Mouse (Mus musculus) skeletal muscle tissue, adult 2 months (tissue): ENCODE data around the gene Pde4b.

Experiments
- DNase-seq: peaks from one replicate; pipeline ENCODE4 v3.0.0-alpha.2; 2012; ENCODE audit warnings: low read depth, low spot score

Gene Pde4b

DNA sequence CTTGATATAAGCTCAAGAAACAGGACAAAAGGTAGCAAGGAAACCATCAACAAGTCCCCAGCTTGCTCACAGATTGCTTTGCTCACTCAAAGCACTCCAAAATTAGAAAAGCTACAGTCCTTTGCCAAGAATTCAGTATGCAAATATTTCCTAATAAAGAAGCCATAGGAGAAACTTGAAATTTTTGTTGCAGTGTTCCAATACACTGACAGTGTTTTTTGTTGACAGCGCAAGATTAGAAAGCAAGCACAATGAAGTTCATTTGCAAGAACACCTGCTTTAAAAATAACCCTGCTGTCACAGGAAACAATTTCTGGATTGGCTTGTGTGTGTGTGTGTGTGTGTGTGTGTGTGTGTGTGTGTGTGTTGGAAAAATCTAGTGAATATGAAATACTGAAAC is 311.2 kb downstream of the Pde4b start:
- DNase-seq, result no peak

GRCm38 (mm10) chr4:102406848-102407247 is 319.5 kb downstream of the Pde4b start:
- DNase-seq, result no peak

DNA sequence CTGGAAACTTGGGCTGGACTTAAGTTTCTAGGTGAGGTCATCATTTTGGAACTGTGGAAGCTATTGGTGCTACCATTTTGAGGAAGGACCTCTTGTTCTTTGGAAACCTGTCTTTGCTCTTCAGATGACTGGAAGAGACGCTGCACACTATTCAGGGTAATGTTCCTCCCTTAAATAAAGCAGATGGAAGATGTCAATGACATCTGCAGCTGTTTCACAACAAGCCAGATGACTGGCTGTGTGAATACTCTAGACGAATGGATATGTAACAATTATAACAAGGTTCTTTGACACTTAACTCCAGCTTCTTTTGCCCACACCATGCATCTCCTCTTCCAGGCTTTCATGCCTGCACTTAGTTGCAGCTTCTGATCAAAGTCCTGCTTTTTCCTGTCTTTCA is 320.8 kb downstream of the Pde4b start:
- DNase-seq, result no peak

- DNase-seq, result no peak
These were observed 321.6 kb downstream of the Pde4b start for GRCm38 (mm10) chr4:102408938-102409337.

- no peak for DNase-seq
These were observed 325.8 kb downstream of the Pde4b start for GRCm38 (mm10) chr4:102413101-102413500.

DNA sequence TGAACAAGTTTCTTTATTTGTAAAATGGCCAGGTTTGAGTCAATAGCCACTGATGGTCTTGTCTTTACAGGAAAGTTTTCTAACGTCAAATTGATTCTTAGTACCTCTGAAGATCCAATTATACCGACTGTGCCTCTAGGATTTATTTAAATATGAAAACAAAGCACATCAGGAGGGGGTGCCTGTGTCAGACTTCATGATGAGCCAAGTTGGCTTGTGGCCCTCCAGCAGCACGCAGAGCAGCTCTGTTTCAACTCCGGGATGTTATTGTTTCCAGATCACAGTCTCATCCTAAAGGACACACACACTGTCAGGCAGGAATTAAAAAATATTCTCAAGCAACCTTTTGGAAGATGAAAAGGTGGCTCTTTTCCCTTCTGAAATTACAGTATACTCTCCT is 326.5 kb downstream of the Pde4b start:
- no peak for DNase-seq

GRCm38 (mm10) chr4:102414610-102415009 is 327.3 kb downstream of the Pde4b start:
- DNase-seq, result no peak

DNA sequence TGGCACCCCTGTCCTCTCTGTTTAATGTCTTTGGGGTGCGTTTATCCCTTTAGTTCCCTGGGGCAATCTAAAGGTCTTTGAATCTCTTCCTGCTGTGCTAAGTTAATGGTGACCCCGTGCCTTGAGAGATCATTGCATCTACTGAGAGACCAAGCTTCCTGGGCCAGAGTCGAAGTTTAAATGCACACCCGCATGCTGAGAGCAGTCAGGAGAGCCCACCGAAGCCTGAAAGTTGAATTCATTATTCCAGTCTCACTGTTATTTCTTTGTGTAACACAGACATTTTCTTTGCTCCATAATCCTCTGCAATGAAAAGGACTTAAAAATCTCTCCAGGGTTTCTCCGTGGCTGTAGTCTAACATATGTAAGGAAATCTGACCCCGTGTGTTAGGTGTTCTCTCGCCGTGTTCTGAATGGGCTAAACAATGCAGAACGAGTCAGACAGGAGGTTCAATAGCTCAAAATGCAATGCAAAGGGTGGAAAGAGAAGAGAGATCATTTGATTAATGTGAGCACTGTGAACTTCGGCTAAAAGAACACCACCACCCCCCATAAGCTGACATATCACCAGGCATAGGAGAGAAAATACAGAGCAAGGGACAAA is 333.6 kb downstream of the Pde4b start:
- DNase-seq, result no peak

DNA sequence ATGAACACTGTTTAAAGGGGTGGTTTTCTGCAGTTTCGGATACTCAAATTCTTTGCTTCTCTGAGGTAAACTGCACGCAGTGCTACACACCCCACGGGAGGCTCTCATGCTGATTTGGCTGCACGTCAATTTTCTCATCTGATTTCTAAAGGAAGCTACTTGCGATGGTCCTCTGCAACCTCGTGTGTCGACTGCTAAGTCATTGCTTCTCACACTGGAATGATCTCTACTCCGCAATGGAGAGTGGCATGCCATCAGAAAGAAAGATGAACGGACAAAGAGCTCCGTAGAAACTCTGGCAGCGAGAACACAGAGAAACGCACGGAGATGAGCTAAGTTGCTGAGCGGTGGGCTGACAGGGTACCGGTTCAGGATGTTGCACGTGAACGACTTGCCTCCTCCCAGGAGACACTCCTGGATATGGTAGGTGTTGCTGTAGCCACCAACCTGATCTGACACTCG is 334.1 kb downstream of the Pde4b start:
- no peak for DNase-seq

DNA sequence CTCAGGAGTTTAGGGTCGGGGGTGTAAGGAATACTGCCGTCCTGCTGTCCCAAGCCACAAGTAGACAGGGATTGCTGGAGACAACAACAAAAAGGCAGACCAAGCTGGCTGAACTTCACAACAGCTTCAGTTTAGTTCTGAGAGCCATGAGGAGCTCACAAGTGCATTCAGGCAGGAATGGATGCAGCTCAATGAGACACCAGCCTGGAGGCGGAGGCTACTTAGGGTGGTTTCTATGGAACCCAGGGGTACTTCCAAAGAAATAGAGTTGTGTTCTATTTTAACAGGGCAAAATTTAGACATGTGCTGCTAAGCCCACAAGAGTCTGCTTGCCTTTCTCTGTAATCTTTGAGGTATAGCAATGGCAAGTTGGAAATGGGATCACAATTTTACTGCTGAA is 336.8 kb downstream of the Pde4b start:
- no peak for DNase-seq

- DNase-seq, result no peak
These were observed 338.1 kb downstream of the Pde4b start for GRCm38 (mm10) chr4:102425422-102425821.

- no peak for DNase-seq
These were observed 342.5 kb downstream of the Pde4b start for GRCm38 (mm10) chr4:102429730-102430341.

GRCm38 (mm10) chr4:102432040-102432782 is 344.9 kb downstream of the Pde4b start:
- peak; percentile 53 for DNase-seq

DNA sequence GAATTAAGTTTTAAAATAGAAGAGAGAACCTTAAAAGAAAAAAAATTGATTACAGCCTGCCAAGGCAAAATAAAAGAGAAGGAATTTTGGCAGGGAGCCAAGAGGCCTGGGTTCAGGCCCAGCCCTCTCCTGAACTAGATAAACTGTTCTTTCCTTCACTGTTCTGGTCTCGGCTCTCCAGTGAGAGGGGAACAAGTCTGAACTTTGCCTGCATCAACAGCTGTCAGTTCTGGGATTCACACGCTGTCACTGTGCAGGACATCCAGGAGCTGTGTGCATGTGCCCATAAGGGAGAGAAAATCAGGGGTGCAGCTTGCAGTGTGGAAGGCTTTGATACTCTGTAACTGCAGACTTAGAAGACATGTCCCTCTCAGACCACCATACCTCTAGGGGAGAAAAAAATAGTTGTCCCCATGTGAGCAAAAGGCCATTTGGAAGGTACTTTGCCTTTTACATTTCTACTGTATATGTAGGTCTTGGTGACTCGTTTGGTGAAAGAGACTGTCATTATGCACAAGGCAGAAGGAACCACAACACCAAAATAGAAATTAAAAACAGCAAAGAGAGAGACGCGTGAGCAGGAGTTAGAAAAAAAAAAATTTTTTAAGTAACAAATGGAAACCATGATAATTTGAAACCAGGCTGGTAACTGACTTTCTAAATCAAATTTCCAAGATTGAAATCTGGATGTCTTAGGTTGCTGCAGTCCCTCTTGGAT is 352.2 kb downstream of the Pde4b start:
- peak; percentile 1 for DNase-seq

DNA sequence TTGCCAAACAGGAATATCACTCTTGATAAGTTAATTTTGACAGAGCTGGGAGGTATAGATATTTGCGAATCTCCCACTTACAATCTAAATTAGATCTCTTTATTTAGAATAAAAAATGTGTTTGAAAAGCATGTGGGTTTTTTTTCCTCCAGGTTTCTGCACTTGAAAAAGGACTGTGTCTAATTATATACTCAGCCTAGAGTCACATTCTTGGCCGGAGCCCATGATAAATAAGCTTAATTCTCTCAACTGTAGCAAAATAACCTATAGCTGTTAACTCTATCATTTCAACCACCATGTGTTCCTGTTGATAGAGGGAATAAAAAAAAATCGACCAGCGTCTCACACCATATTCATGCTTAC is 352.8 kb downstream of the Pde4b start:
- DNase-seq, result no peak

- no peak for DNase-seq
These were observed 356.2 kb downstream of the Pde4b start for GRCm38 (mm10) chr4:102443533-102443932.

DNA sequence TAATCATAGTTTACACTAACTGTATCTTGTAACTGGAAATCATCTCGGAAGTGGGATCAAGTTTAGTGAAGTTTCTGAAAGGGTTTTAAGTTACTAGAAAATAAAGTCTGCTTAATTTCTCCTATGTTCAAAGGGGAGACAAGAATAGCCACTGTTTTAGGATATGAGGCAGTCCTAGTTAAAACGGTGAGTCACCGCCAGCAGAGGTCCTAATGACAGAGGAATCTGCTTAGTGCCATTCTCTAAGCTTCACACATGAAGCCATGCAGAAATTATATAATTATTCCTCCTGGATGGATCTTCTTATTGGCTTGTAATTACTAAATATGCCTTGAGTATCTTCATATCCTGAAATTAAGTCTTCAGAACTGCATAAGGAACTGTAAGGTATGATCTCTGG is 357.2 kb downstream of the Pde4b start:
- no peak for DNase-seq

GRCm38 (mm10) chr4:102446160-102446945 is 359.0 kb downstream of the Pde4b start:
- DNase-seq, result no peak

- no peak for DNase-seq
These were observed 369.1 kb downstream of the Pde4b start for GRCm38 (mm10) chr4:102456426-102456825.

DNA sequence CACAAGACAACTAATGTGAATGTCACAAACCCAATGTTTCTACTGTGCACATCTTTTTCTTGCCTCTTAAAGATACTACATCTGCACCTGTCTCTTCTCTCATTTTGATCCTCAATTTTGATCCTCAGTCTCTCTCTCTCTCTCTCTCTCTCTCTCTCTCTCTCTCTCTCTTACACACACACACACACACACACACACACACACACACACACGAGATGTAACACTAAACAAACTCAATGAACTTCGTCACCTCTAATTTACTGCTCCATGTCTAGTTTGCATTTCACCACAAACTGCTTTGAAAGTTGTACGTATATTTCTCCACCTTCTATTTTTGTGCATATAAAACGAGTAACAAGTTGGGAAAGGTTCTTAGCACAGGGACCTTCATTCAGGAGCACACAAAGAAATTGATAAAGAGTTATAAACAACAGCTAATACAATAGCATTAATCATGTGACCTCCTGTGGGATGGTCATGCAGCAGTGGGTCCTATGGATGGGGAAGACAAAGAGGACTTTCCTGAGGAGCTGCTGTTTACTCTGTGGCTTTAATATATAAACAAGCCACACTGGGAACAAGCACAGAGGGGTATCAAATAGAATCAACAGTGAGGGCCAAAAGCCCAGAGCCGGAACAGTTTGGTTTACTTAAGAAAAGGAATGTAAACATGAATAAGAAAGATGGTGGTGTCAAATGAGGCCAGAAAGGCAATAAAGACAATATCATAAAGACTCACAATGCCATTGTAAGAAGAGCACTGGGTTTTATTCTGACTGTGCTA is 372.1 kb downstream of the Pde4b start:
- DNase-seq, result no peak

DNA sequence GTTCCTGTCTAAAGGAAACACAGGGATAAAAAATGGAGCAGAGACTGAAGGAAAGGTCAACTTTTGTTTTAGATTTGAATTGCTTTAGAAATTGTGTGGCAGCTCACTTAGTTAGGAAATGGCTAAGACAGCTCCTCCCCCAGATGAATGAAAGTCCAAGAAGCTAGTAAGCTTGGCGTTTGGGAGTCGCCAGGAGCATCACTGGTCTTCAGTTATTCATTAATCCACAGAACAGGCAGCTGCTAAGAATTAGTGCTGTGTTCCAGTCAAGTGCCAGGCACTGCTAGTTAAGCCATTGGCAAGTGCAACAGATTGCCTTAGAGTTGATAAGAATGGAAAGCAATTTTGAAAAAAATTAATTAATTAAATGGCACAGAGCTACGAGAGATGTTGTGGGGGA is 390.8 kb downstream of the Pde4b start:
- no peak for DNase-seq
